Mouse (Mus musculus): ENCODE data around the gene Flnc. TPM values are rescaled to one million over a fixed set of nuclear protein-coding genes. Genes with fewer than 3 reads are reported as not detected.

The Flnc gene
- total RNA-seq, 2 experiments from 2014 or later = 146 to 175 TPM

Small RNA genes within 50 kb of the gene (microRNA-seq; reads per million reads assigned to microRNA genes)
- gene Gm26220 (0.27 to 0.48 reads per million in 2 experiments), gene Gm44354 (0 to 0.12 reads per million in 2 experiments)

Other genes with a start within 250 kb of the Flnc start
- 10 to 100 TPM; 25.2 to 27.0 TPM for gene Impdh1, start 216.9 kb upstream of the Flnc start, total RNA-seq (2021)
- 1 to 10 TPM; 4.6 to 5.3 TPM for gene Hilpda, start 160.8 kb upstream of the Flnc start, total RNA-seq (2021)
- not detected for gene Fam71f2, start 153.7 kb upstream of the Flnc start, total RNA-seq (2021)
- not detected for gene Fam71f1, start 114.1 kb upstream of the Flnc start, total RNA-seq (2021)
- 100 to 1,000 TPM; 262 TPM for gene Calu, start 85.2 kb upstream of the Flnc start, total RNA-seq (2021)
- gene Opn1sw, start 44.8 kb upstream of the Flnc start, total RNA-seq (2021) = not detected
- 1 to 10 TPM; 3.6 TPM for gene Ccdc136, start 36.9 kb upstream of the Flnc start, total RNA-seq (2021)
- gene Atp6v1f, start 34.5 kb downstream of the Flnc start, total RNA-seq (2021) = 100 to 1,000 TPM; 108 to 110 TPM
- gene Atp6v1fnb, start 38.2 kb downstream of the Flnc start, total RNA-seq (2021) = not detected
- gene Kcp, start 74.7 kb downstream of the Flnc start, total RNA-seq (2021) = 10 to 100 TPM; 11.9 to 12.3 TPM
- gene Irf5, start 93.4 kb downstream of the Flnc start, total RNA-seq (2021) = 1 to 10 TPM; 3.0 to 3.2 TPM
- 10 to 100 TPM; 37.8 to 43.3 TPM for gene Tnpo3, start 176.6 kb downstream of the Flnc start, total RNA-seq (2021)

Data from heart, postnatal 14 days (tissue).